Mouse (Mus musculus) layer of hippocampus, adult 11-12 months (tissue): ENCODE results near the gene Spry1.
A peak's percentile ranks its signal among the peaks of the same experiment; 100 is the strongest.
"Not testable (repeated sequence)": the region's sequence is repeated elsewhere in the genome, so short reads cannot be mapped to it uniquely, and the experiment has no call there.

Source experiments
- DNase-seq: peaks from one replicate; pipeline ENCODE4 v3.0.0; 2022; ENCODE audit warnings: low spot score

Spry1 gene

DNA sequence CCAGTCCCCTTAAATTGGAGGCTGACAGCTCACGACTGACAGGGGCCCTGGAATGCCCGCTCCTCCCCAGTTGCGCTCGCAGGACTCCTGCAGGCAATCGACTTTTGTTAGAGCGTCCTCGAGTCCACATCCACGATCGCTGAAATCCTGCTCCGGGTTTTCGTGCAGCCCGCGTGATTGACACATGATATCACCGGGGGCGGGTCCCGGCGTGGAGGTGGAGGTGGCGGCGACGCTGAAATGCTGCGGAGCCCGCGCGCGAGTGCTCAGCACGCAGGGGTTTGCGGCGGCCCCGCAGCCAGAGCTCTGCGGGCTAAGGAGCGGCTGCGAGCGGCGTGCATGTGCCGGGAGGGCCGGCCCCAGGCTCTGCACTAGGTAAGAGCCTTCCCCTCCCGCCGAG lies at the start of gene Spry1:
Gene Spry1 (plus strand): TSS at position 258 of the 400 bp plus-strand sequence.
- DNase-seq = peak; percentile 97

DNA sequence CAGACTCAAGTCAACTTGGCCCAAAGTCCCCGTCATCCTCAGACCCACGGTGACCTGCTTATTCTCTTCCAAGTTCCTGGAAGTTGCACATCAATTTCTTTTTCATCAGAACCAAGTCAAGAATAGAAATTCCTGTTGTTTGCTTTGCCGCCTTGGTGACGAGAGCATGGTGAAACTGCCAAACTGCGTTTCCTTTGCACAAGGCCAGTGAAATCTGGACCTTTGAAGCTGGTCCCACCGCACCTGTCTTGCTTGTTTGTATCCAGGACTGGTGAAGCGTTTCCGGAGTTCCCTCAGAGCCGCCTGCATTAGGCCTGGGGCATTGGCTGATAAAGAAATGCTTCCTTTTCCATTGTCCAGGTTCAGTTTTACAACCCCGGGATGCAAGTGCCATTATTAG lies 44.0 kb upstream of the Spry1 start:
- no peak for DNase-seq

DNA sequence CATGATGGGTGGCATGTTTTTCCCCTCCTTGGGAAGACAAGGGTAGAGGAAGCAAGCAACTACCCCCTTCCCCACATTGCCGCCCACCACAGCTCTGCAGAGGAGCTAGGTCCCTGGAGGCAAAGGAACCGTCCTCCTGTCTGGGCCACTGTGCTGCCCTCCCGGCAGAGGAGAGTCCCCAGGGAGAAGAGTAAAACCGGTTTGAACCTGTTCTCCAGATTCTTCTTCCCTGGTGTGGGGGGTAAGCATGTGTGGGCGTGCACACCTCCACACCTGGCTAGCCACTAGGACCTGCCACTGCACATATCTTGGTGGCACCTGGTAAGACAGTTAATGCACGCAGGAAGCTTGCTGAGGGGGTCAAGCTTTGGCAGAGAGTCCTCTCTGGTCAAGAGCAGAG lies 43.2 kb upstream of the Spry1 start:
- DNase-seq = no peak

DNA sequence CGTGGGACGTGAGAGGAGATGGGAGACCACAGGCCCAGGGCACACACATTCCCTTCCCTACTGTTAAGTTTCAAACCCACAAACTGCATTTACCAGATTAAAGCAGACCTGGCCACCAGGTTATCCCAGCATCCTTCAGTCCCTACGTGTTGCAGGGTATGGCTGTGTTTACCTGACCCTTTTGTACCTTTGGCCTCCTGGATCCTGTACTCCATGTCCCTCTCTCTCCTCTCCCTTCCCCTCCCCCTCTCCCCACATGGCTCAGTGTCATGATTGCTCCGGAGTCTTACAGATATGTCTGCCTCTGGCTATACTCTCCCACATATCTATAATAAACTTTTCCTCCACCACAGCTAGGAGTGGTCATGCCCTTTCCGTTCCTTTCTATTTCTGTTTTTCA lies 42.5 kb upstream of the Spry1 start:
- no peak for DNase-seq

DNA sequence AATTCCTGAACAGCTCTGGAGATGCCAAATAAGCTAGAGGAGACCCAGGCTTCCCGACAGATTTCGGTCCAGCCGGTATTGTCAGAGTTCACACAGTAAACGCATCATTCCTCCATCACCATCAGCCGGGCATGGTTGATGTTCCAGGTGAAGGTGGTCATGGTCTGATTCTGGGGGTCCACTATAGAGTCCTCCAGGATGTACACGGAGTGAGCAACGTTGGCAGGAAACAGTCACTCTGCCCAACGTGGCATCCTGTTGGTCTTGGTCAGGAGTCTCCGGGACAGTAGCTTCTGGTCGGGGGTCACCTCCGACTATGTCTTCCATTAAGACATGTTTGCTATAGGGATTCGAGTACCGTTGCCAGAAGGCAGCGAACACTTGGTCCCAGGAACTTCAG lies 40.1 kb upstream of the Spry1 start:
- DNase-seq = not testable (repeated sequence)

DNA sequence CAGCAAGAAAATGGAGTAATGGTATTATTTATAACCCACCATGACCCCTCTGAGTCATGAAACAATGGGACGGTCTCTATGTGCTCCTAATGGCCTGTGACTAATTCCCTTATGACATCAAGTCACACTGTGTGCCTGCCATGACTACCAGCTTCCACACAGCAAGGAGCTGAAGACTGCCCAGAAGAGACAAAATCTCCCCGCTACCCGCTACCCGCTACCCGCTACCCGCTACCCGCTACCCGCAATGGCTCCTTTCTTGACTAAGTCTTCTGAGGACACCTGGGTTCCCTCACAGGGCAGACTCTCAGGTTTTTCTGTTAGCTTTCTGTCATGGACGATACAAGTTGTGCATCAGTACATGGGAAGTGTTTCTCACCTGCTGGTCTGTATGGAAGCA lies 37.4 kb upstream of the Spry1 start:
- DNase-seq = no peak

DNA sequence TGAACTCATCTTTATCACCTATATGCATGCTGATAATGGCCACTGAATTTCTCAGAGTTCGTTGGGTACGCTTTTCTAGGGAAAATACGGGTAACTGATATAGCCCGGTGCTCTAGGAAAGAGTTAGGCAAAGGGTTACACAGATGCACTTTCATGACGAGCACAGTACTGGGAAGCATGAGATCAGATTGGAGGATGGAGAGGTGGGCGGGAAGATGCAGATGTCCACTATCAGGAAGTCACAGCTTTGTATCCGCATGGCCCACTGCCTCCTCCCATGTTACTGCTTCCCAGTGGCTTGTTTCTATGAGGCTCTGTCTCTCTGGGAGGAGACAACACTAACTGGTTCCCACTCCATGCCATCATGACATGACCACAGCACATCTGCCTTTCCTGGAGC lies 36.9 kb upstream of the Spry1 start:
- DNase-seq = no peak

DNA sequence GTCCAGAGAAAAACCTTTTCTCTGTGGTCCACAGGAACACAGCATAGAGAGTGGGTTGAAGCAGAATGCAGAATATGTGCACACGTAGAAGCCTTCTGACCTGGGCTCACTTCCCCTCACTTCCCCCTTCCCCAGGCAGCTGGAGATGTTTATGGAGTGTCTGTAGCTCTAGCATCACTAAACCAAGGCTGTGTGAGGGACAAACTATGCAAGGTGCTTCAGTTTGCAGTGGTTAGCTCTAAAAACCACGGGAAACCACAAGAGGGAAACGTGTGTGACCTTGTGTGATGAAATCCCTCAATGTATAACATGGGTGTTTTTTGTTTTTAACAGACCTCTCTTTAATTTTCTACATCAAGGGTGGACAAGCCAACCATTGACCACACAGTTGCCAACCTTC lies 36.2 kb upstream of the Spry1 start:
- no peak for DNase-seq

DNA sequence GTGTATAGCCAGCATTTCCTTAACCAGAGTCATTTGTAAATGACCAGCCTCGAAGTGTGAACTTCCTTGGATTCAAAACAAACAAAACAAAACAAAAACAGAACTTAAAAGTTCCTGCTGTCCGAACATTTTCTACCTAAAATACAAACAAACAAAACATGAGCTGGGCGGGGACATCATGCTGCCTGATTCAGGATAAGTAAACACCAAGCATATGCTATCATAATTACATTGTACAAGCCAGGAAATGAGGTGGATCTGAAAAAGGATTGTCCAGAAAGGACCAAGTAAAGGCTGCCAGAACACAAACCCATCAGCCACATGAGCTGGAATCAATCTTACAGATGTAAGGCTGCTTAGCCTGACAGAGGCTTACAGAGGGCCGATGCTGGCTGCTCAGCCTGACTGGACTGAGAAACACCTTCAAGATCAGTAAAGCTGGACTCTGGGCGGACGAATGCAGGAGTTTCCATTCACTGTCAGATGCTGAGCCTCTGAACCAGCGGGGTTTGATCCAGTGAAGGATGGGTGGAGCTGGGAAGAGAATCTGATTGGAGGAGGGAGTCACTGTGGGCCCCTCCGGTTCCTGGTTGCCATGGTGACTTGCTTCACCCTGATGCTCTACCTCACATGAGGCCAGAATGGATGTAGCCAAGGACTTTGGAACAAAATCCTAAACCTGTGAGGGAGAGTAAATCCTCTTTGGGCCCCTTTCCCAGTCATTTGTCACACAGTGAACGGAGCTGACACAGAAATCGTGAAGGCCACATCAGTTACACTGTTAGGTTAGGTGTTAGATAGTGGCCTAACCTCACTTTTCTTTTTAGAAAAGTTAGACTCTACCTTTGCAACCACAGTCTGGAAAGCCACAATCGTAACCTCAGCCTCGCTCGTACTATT lies 34.5 kb upstream of the Spry1 start:
- no peak for DNase-seq

DNA sequence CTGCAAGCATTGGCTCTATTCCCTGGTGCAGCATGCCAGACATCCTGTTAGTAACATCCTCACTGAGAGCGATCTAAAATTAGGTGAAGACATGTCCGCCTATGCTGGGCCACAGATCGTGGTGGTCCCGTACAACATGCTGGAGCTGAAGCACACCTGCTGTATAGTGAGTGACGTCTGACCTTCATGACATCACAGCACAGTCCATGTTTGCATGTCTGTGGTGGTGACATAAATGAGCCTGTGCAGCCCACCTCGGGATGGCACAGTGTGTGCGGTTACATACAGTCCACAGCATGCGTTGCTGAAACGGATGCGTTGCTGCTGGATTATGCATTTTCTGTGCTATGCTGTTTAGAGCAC lies 33.9 kb upstream of the Spry1 start:
- DNase-seq = peak; percentile 17

DNA sequence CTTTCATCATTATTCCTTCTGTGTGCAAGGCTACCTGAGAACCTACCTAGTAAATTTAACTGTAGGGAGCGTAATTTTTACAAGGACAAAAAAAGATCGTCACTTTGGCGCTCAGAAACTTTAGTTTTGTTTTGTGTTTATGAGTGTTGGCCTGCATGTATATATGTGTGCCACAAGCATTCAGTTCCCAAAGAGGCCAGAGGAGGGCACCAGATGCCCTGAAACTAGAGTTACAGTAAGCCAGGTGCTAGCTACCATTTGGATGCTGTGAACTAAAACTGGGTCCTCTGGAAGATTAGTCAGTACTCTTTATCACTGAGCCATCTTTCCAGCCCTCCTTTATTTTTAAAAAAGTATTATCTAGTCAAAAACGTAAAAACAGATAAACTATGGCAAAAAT lies 30.8 kb upstream of the Spry1 start:
- DNase-seq = no peak

DNA sequence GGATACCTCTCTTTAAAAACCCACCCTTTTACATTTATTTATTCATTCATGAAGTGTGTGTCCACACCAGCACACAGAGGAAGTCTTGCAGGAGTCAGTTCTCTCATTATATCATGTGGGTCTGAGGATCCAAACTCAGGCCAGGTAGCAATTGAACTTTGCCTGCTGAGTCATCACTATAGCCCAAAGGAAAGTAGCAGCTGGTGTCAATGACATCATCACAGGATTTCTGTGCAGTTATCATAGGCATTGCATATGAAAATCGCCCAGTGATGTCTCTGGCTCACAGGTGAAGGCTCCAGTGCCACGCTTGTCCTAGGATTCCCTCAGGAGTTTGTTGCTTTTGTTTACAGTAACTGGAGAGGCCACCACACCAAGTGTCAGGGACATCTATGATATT lies 29.1 kb upstream of the Spry1 start:
- no peak for DNase-seq

DNA sequence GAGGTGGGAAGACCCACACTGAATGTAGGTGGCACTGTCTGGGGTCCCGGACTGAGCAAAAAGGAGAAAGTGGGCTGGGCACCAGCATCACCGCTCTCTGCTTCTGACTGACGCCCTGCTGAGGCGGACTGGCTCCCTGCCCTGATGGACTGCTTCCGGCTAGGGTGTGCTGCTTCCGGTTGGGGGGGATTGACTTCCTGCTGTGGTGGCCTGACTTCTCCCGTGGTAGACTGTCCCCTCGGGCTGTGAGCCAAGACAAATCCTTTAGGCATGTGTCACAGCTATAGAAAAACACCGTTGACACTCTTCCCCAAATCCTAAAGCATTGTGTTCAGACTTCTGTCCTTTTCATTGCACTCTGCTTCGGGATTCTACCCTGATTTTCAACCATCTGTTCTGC lies 26.0 kb upstream of the Spry1 start:
- no peak for DNase-seq

DNA sequence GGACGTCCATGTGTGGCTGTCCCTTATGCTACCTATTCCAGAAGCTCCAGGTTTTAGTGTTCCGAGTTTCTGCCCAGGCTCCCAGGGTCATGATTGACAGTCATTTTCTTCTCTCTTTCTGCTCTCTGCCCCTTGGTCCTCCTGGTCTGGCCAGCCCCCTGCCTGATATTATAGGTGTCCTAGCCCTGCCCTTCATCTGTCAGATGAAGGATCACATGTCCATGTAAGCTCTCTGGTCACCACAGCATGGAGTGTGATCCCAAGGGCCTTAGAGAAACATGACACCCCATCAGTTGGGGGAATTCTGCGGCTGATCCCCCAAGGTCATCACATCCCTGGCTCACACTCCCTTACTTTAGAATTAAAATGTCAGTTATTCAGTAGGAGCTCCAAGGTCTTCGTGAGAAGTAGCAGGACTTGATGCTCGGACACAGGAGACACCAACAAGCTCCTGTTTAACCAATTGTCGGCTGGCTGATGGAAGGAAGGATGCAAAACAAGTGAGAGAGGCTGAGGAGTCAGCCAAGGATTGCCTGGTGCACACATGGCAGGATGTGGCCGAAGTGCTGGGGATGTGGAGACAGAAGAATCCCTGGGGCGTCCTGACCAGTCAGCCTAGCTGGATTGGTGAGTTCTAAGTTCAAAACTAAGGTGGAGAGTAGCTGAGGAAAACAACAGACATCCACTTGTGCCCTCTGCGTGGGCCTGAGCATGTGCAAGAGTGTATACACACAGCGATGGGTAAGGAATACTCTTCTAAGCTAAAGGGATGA lies 24.7 kb upstream of the Spry1 start:
- no peak for DNase-seq

DNA sequence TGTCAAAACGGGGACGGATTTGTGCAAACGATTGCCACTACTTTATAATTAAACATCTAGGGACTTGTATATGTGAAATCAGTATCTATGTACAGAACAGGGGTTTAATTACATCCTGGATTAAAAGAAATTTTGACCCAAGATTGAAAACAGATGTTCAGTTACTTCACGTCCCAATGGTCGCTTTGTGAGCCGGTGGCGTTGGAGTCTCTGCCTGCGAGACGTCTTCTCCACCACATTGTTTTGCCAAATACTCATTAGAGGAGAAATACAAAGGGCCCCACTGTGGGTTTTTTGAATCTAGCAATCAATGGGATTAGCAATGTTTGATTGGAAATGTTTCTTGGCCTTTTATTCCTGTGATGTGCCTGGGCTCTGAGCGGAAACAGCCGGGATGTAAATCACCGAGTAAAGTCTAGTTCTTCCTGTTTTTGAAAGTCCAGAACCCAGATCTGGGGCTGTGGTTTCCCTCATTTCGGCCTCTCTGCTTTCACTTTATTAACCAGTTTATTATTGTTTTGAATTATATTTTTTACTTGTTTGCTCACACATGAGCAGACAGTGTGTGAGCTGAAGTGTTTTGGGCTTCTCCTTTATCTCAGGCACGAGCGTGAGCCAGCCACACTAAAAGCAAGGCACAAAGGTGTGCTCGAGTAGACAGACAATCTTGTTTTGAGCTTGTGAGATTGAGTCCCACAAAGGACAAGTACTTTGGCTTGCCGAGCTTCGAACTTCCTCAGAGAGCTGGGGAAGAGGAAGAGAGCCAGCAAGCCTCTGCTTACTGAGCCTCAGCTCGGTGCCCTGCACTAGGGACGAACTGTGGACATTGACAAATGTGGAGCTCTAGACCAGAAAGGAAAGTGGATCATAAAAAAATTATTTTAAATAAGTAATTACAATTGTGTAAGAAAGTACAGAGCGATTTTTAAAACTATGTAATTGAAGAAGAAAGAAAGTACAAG lies 22.9 kb upstream of the Spry1 start:
- no peak for DNase-seq

DNA sequence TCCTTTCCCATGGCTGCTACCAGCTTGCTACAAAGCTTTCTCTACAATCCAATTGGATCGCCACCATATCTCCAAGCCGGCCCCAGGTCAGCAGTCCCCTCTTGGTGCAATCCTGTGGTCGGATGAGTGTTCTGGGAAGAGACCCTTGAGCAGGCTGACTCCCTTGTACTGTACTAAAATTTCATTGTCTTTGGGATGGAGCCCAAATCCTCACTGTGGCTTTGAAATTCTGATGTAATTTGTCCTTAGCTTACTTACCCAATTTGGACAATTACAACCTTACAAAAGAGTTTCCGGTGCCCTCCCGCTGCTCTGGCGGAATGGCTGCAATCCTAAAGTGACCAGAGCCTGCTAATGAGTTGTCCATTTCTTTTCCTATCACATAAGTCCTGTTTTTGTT lies 7.5 kb upstream of the Spry1 start:
- no peak for DNase-seq

DNA sequence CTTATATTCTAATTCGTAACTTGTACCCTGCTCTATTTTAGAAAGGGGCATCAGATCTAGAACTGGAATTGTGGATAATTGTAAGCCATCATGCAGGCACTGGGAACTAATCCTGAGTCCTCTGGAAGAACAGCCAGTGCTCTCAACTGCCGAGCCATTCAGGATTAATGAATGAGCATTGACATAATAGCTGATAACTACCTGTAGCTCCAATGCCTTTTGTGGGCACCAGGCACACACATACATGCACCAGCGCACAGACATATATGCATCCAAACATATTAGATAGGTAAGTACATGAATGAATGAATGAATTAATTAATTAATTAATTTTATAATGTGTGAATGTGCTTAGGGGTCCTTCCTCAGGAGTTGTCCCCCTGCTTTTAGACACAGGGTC lies 7.0 kb upstream of the Spry1 start:
- DNase-seq = no peak

DNA sequence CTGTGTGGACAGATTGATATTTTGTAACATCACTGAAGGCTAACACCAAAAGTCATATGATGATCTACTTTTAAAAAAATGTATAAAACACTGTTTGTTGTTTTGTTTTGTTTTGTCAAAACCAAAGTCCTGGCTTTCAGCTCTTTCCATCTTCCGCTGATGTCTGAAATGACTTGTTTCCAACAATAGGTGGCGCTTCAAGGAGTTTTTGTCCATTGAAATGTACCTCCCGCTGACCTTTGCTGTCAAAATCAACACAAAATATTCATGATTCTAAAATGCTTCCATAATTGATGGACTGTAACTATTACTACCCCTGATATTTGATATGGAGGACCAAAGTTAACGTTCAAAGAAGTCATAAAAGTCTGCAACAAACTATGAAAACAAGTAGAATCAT lies 5.1 kb upstream of the Spry1 start:
- DNase-seq = no peak

DNA sequence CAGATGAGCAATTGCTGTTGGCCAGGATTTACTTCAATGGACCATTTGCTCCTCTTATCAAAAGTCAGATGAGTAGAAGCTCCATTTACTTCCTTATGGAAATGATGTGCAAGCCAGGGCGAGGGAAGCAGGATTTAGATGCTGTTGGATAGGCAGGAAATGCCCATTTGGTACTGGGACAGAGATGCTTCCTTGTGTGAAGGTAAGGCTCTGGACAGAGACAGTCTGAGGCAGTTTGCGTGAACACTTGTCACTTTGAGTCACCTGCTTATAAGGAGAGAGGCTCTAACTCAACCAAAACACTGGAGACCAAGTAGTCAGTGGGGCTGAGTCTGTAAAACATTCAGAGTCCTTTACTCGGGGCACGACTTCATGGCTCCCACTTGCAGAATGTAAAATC lies 2.8 kb upstream of the Spry1 start:
- no peak for DNase-seq

DNA sequence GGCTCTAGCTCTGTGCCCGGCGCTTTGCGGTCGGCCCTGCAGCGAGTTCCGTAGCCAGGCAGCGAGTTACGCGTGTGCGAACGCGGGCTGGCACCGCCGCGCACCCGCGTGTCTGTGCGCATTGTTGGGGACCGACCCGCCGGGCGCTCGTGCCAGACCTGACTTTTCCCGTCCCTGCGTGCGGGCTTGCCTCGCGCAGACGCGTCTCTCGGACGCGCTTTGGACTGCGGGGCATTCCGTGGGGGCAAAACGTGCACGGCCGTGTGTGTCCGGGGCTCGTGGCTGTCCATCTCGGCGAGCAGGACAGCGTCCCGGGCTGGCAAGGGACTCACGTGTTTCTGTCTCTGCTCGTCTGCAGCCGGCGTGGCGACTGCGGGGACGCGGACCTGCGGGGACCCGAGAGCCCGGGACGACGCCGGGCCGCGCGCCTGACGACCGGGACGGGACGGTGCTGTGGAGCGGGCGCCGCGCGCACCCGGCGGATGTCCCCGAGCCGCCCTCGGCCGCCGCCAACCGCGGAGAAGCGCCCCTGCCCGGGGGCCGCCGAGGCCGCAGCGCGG lies 495 bp downstream of the Spry1 start:
- DNase-seq = peak; percentile 41

DNA sequence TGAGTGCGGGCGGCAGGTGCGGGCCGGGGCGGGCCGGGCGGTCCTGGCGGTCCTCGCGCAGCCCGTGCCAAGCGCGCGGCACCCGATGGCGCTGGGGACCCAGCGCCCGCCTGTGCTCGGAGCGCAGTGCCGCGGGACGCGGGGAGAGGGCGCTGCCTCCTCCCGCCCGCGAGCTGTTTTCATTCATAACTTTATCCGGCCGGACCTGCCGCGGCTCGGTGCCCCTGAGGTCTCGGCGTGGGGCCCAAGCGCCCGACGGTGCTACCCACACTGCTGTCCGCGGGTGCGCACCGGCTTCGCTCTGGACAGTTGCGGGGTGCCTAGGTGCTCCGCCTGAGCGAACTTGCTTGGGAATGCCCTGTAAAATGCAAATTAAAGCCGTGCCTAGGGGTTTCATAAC lies 1.1 kb downstream of the Spry1 start:
- DNase-seq = peak; percentile 64
